In genomic region chr5:125658959-125659749, GRCm38 (mm10) we compare ENCODE assay signal across 24 mouse cellular contexts.
A peak's percentile ranks its signal among the peaks of the same experiment; 100 is the strongest.
DNase-seq lines count a peak whose midpoint lies in the region; ATAC-seq and TF ChIP-seq lines count a peak whose summit lies in the region.
"Had no signal": no experiment of that assay in that cellular context is flagged by ENCODE, and none has a peak within 500 bp of the region (broad histone marks: within the 10 kb centered on the region; RNA-seq: fewer than 3 reads in every experiment).

No protein-coding gene starts in this region.

- no peaks in the 10 kb centered on the region for H3K9me3 ChIP-seq in midbrain, embryonic 14.5 days (ENCODE audit: control insufficient read depth, low read length)
- H3K9me3 ChIP-seq in midbrain, postnatal 0 days (ENCODE audit: low read length) = no peaks in the 10 kb centered on the region
- no peaks in the 10 kb centered on the region for H3K9me3 ChIP-seq in forebrain, embryonic 14.5 days (replicated peaks; ENCODE audit: control insufficient read depth, low read length)
- H3K9me3 ChIP-seq: embryonic facial prominence, embryonic 15.5 days; heart, embryonic 10.5 days; kidney, embryonic 15.5 days; limb, embryonic 15.5 days; neural tube, embryonic 13.5 days; stomach, embryonic 15.5 days had no signal

- WGBS in midbrain, embryonic 14.5 days = 20% methylated on average over 14 of the region's 14 CpGs
- 23% methylated on average over 14 of the region's 14 CpGs for WGBS in midbrain, postnatal 0 days
- WGBS in forebrain, embryonic 14.5 days = 4% methylated on average over 14 of the region's 14 CpGs

- no peak for TF ChIP-seq CTCF in midbrain, postnatal 0 days (IDR thresholded peaks at IDR 0.05)

- H3K27ac ChIP-seq in midbrain, embryonic 14.5 days (replicated peaks; ENCODE audit: low read depth, low read length) = no peak overlapping the region
- no peak overlapping the region for H3K27ac ChIP-seq in midbrain, postnatal 0 days (ENCODE audit: low read depth, low read length)
- H3K27ac ChIP-seq in forebrain, embryonic 14.5 days (ENCODE audit: low read depth, low read length) = peak overlapping the region; percentile 82
- H3K27ac ChIP-seq: embryonic facial prominence, embryonic 15.5 days; gastrocnemius, adult 2 months; heart, embryonic 10.5 days; hindbrain, embryonic 14.5 days; kidney, embryonic 15.5 days; limb, embryonic 15.5 days; neural tube, embryonic 13.5 days; stomach, embryonic 15.5 days had no signal

- peak; percentile 12 for DNase-seq in embryo, embryonic 10.5 days (ENCODE audit: low spot score)
- no peak for DNase-seq in embryo, embryonic 10 days (ENCODE audit: low spot score)
- peak; percentile 28 for DNase-seq in midbrain, embryonic 14.5 days
- no peak for DNase-seq in midbrain, postnatal 0 days (ENCODE audit: low spot score)
- DNase-seq in forebrain, embryonic 14.5 days (ENCODE audit: low spot score) = peak; percentile 91
- peak; percentile 23 for DNase-seq in retina, postnatal 1 day
- no peak for DNase-seq in liver
- DNase-seq: adrenal gland, postnatal 25 days; cerebellum, adult 18-20 months; gastrocnemius, adult 2 months; kidney, postnatal 4 days; right cerebral cortex, postnatal 25 days had no signal

- ATAC-seq in midbrain, embryonic 14.5 days (ENCODE audit: low FRiP score, low TSS enrichment) = no peak
- ATAC-seq in midbrain, postnatal 0 days (ENCODE audit: low FRiP score) = no peak
- peak; percentile 85 for ATAC-seq in forebrain, embryonic 14.5 days
- ATAC-seq in inflammation-experienced regulatory T-cells, adult 6 months = no peak
- ATAC-seq: activated CD4-positive, CD25-positive, alpha-beta regulatory T cell, adult 4 months; intestine, postnatal 0 days; lung, postnatal 0 days; Patski had no signal

- H3K36me3 ChIP-seq in midbrain, embryonic 14.5 days (ENCODE audit: control insufficient read depth, insufficient read depth, low read length) = no peaks in the 10 kb centered on the region
- H3K36me3 ChIP-seq in midbrain, postnatal 0 days (ENCODE audit: insufficient read depth, low read length) = no peaks in the 10 kb centered on the region
- no peaks in the 10 kb centered on the region for H3K36me3 ChIP-seq in forebrain, embryonic 14.5 days (ENCODE audit: control insufficient read depth, insufficient read depth, low read length)
- H3K36me3 ChIP-seq: embryonic facial prominence, embryonic 15.5 days; heart, embryonic 10.5 days; kidney, embryonic 15.5 days; limb, embryonic 15.5 days; neural tube, embryonic 13.5 days; stomach, embryonic 15.5 days had no signal

- H3K4me1 ChIP-seq in midbrain, embryonic 14.5 days (ENCODE audit: control insufficient read depth, insufficient read depth, low read length) = peaks cover 4% of the 10 kb centered on the region; the same call in 1 of the 2 replicates
- H3K4me1 ChIP-seq in midbrain, postnatal 0 days (ENCODE audit: insufficient read depth, low read length) = no peaks in the 10 kb centered on the region
- H3K4me1 ChIP-seq in forebrain, embryonic 14.5 days (ENCODE audit: control insufficient read depth, insufficient read depth, low read length) = peaks cover 10% of the 10 kb centered on the region; the same call in 1 of the 2 replicates
- H3K4me1 ChIP-seq: embryonic facial prominence, embryonic 15.5 days; heart, embryonic 10.5 days; kidney, embryonic 15.5 days; limb, embryonic 15.5 days; stomach, embryonic 15.5 days had no signal

- no peak overlapping the region for H3K4me3 ChIP-seq in midbrain, embryonic 14.5 days (replicated peaks; ENCODE audit: low read depth, low read length)
- no peak overlapping the region for H3K4me3 ChIP-seq in midbrain, postnatal 0 days (ENCODE audit: low read depth, low read length)
- no peak overlapping the region for H3K4me3 ChIP-seq in forebrain, embryonic 14.5 days (ENCODE audit: low read depth, low read length)
- H3K4me3 ChIP-seq: embryonic facial prominence, embryonic 15.5 days; gastrocnemius, adult 2 months; heart, embryonic 10.5 days; kidney, embryonic 15.5 days; limb, embryonic 15.5 days; neural tube, embryonic 13.5 days; stomach, embryonic 15.5 days had no signal

- no peak overlapping the region for H3K4me2 ChIP-seq in midbrain, embryonic 14.5 days (ENCODE audit: low read length)
- no peak overlapping the region for H3K4me2 ChIP-seq in midbrain, postnatal 0 days (ENCODE audit: low read depth, low read length, poor library complexity, severe bottlenecking)
- no peak overlapping the region for H3K4me2 ChIP-seq in forebrain, embryonic 14.5 days (ENCODE audit: low read length)
- H3K4me2 ChIP-seq: embryonic facial prominence, embryonic 15.5 days; hindbrain, embryonic 14.5 days; kidney, embryonic 15.5 days; limb, embryonic 15.5 days; neural tube, embryonic 13.5 days; stomach, embryonic 15.5 days had no signal

- no peaks in the 10 kb centered on the region for H3K27me3 ChIP-seq in midbrain, embryonic 14.5 days (ENCODE audit: control insufficient read depth, insufficient read depth, low read length)
- H3K27me3 ChIP-seq in midbrain, postnatal 0 days (ENCODE audit: insufficient read depth, low read length) = no peaks in the 10 kb centered on the region
- H3K27me3 ChIP-seq in forebrain, embryonic 14.5 days (replicated peaks; ENCODE audit: control insufficient read depth, insufficient read depth, low read length) = no peaks in the 10 kb centered on the region
- H3K27me3 ChIP-seq: embryonic facial prominence, embryonic 15.5 days; kidney, embryonic 15.5 days; limb, embryonic 15.5 days; neural tube, embryonic 13.5 days; Patski; stomach, embryonic 15.5 days had no signal

- H3K9ac ChIP-seq in midbrain, embryonic 14.5 days (replicated peaks; ENCODE audit: low read length) = no peak overlapping the region
- no peak overlapping the region; the same call in 1 of the 2 replicates for H3K9ac ChIP-seq in midbrain, postnatal 0 days (replicated peaks; ENCODE audit: low read length, poor library complexity, severe bottlenecking)
- no peak overlapping the region; the same call in 1 of the 2 replicates for H3K9ac ChIP-seq in forebrain, embryonic 14.5 days (ENCODE audit: low read length)
- H3K9ac ChIP-seq: embryonic facial prominence, embryonic 15.5 days; hindbrain, embryonic 14.5 days; kidney, embryonic 15.5 days; limb, embryonic 15.5 days; neural tube, embryonic 13.5 days; stomach, embryonic 15.5 days had no signal

Comparison
In these comparisons a context has a peak if more than half of its experiments do, and no peak if none do; other contexts are left out.
1. DNase-seq: peak in embryo, embryonic 10.5 days (single experiment), midbrain, embryonic 14.5 days (single experiment), forebrain, embryonic 14.5 days (single experiment) and retina, postnatal 1 day (single experiment); none in embryo, embryonic 10 days (single experiment), midbrain, postnatal 0 days (single experiment) and liver (single experiment).